Mouse (Mus musculus) adrenal gland, adult 8-10 months (tissue): ENCODE data around the gene Col4a1. TPM values are rescaled to one million over a fixed set of nuclear protein-coding genes. Genes with fewer than 3 reads are reported as not detected.
A peak's percentile ranks its signal among the peaks of the same experiment; 100 is the strongest.

Experiments
- DNase-seq: peaks from one replicate; pipeline ENCODE4 v3.0.0; 2022
- total RNA-seq, 4 experiments: library from RNA; stranded (reverse); gene quantifications; 2 replicates each; pipeline ENCODE4 v1.2.4; 2022

Col4a1 gene
- total RNA-seq: 100 to 1,000 TPM; 276 to 357 (median 298) TPM

DNA sequence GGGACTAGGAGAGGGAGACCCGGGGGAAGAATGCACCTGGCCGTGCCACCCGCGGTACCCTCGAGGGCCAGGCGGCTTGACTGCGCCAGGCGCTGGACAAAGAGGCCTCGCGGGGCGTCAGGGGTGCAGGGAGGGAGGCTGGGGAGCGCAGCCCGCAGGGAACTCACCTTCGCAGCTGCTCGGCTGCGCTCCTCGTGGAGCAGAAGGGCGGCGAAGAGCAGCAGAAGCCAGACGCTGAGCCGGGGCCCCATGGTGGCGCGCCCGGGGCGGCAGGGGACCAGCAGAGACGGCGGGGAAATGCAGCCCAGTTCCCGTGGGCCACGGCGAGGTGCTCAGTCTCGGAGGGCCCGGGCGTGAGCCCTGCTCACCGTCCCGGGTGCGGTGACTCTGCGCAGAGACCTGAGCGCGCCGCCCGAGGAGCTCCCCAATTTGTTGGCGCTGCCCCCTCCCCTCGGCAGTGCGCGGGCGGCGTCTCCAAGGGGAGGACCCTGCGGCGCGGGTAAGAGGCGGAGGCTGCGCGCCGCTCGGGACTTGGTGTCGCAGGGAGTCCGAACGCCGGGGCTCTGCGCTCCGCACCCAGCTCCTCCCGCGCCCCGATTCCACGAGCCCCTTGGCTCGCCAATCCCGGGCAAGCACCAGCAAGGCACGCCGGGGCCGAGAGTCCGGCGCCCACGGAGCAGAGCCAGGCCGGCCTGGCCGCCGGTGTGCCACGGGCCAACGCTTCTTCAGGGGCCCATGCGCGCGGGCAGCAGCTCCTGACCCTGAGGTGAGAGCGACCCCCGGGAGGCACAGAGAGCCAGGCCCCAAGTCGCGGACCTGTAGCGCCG, at the start of gene Col4a1, which contains the start of gene Col4a2:
Gene Col4a1 (minus strand): TSS at position 478 of the 827 bp plus-strand sequence.
Gene Col4a2 (plus strand): TSS at position 457 of the 827 bp plus-strand sequence.
- peak; percentile 73 for DNase-seq

DNA sequence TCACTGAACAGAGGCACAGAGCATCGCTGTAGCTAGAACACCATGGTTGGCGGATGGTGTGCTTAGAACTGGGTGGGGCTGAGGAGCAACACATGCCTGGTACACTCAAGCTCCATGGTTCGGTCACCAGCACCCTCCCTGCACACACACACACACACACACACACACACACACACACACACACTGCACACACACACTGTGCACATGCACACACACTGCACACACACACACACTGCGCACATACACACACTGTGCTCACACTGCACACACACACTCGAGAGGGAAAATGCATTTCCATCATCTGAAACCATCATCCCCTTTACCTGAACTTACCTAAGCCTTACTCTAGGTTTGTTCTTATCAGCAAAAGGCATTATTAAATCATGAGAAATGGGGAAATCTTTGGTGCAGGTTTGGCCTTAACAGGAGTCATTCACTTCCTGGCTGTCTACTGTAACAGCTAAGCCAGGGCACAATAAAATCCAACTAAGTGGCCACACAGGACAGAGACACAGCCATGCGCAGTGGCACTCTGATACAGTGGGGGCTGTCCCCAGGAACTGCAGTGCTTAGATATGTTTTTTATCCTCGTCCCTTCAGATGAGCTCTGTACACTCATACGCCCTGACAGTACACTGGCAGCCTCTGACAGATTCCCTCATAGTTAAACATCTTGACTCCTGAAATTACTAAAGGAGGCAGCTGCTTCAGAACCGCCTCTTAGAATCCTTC, 49.1 kb upstream of the Col4a1 start:
- no peak for DNase-seq

DNA sequence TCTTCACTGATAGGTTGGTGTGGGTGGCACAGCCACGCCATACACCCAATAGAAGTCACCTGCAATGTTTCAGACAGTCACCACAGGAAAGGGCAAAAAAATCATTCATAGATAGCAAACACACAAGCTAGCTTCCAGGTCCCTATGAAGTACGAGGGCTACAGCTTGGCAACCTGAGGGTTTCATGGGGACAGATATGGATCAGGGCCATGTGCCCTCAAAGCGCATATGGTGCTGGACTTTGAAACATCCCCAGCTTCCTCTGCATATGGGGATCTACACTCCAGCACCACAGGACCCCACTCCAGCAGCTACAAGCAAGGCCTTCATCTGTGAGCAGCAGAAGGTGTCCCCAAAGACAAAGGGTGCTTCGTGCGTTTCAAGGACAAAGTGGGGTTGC, 47.2 kb upstream of the Col4a1 start:
- no peak for DNase-seq

- DNase-seq: no peak
These were observed 45.4 kb upstream of the Col4a1 start for GRCm38 (mm10) chr8:11357921-11358436.

GRCm38 (mm10) chr8:11356776-11357175, 44.1 kb upstream of the Col4a1 start:
- DNase-seq: no peak

GRCm38 (mm10) chr8:11355900-11356299, 43.3 kb upstream of the Col4a1 start:
- no peak for DNase-seq

- no peak for DNase-seq
These were observed 42.3 kb upstream of the Col4a1 start for GRCm38 (mm10) chr8:11354800-11355451.

- no peak for DNase-seq
These were observed 39.9 kb upstream of the Col4a1 start for GRCm38 (mm10) chr8:11352514-11352913.

- DNase-seq: no peak
These were observed 38.7 kb upstream of the Col4a1 start for GRCm38 (mm10) chr8:11351355-11351754.

GRCm38 (mm10) chr8:11348622-11349021, 36.0 kb upstream of the Col4a1 start:
- DNase-seq: no peak

DNA sequence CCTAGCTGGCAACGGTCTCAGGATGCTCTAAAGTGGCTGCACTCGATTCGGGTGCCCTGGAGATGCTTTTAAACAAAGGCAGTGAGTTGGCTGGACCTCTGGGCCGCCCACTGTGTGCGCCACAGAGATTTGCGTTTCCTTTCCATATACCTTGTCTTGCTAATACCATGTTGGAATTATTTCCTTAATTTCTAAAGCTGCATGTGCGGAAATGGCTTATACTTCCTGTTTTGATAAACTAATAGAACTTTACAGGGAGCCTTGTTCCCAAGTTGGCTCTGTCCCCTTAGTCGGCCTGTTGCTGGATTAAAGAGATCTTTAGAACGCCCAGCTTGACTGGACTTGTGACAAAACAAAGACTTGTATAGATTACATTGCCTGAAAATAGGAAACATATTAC, 35.1 kb upstream of the Col4a1 start:
- DNase-seq: no peak

- no peak for DNase-seq
These were observed 33.6 kb upstream of the Col4a1 start for GRCm38 (mm10) chr8:11346225-11346624.

- DNase-seq: no peak
These were observed 31.8 kb upstream of the Col4a1 start for GRCm38 (mm10) chr8:11344459-11344858.

DNA sequence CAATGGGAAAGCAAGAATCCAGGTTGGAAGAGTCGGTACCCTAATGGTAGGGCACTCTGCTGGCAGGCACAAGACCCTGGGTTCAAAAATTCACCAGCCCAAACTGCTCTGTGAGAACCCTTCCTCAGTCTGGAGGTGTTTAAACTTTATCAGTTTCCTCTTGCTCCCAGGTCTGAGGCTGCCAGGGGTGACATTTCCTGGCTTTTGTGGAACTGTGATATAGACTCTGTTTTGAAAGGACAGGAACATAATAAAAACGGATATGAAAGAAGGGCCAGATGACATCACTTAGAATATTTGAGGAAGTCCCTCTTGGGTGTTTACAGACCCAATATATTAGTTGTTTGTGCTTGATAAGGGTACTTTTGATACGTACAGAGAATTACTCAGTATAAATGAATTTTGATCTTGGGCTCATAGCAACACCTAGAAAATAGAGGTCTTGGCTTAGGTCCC, 28.5 kb upstream of the Col4a1 start:
- no peak for DNase-seq

- DNase-seq: peak; percentile 90
These were observed 27.9 kb upstream of the Col4a1 start for GRCm38 (mm10) chr8:11340310-11341110.

DNA sequence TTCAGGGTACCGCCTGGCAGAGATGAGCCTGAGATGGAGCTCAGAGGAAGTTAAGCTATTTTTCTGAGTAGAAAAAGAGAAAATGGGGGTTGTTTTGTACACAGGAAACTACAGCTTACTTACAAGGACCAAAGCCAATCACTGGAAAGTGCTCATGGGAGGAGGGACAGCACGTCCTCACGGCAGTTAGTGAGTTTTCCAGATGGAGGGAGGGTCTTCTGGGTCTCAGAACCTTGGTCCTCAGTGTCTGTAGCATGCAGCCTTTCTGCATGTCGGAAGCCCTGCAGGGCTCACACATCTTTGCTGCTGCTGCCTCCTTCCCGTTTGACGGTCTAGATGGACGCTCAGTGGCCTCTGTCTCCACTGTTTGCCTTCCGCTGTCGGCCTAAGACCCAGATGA, 25.9 kb upstream of the Col4a1 start:
- no peak for DNase-seq

DNA sequence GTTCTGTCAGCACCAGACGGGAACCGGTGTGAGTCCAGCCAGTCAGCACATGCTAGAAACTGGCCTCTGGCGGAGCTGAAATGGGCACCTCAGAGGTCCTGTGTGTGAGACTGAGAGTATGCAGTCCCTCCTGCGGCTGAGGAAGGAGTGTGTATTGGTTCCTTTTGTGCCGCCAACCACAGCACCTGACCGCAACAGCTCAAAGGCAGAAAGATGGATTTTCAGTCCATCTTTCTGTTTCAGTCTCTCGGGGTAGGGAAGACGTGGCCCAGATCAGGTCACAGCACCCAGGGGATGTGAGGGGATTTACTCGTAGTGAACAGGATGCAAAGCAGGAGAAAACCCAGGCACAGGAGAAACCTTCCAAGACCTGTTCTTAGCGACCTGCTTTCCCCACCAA, 25.0 kb upstream of the Col4a1 start:
- DNase-seq: no peak

DNA sequence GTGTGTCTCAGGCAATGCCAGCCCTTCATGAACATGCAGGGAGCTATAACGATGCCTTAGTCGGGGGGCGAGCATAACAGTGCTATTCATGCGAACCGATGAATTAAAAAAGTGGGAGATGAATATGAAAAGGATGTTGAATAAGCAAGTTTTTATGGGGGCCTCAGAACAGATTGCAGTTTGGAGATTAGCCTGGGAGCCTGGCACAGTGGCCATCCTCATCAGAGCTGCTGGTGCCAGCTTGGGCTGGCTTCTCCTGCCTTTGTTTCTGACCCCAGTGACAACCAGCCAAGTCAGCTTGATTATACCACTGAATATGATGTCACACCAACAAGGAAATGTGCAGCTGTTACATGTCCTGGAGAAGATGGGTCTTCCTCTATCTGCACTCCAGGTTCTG, 23.7 kb upstream of the Col4a1 start:
- no peak for DNase-seq

DNA sequence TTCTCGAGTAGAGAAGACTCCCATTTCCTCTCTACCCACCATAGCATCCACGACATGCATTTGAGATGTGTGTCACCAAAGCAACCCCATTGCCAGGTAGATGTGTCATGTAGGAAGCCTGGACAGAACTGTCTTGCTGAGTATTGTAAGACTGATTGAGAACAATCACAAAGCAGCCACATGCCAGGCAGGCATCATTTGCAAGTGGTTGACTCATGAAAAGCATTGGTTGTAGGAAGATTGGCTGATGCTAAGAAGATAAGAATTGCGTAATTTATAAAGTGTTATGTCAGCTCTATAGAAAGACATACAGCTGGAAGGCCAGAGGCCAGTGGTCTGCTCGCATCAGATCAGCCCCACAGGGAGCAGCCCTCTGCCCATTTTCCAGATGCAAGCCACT, 22.6 kb upstream of the Col4a1 start:
- no peak for DNase-seq

GRCm38 (mm10) chr8:11334493-11334892, 21.9 kb upstream of the Col4a1 start:
- no peak for DNase-seq

DNA sequence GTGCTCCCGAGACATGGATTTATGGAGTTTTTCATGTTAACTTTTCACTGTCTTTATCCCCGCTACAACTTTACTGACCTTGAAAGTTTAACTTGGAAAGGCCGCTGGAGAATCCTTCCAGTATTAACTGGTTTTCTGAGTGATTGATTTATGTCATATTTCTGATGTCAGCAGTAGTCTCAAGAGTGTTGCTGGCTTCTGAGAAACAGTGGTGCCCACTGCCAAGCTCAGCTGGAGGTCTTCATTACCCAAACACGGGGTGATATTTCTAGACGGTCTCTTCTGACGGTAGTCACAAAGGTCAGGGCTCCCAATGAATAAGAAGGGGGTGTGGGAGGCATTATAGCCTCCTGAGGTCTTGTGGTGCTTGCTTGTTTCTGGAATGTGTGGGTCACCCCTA, 21.1 kb upstream of the Col4a1 start:
- no peak for DNase-seq

- DNase-seq: no peak
These were observed 18.9 kb upstream of the Col4a1 start for GRCm38 (mm10) chr8:11331561-11331960.
